Mouse (Mus musculus): ENCODE data around the gene Actn3.
A peak's percentile ranks its signal among the peaks of the same experiment; 100 is the strongest.
"Not testable (repeated sequence)": the region's sequence is repeated elsewhere in the genome, so short reads cannot be mapped to it uniquely, and the experiment has no call there.

Actn3 gene

DNA sequence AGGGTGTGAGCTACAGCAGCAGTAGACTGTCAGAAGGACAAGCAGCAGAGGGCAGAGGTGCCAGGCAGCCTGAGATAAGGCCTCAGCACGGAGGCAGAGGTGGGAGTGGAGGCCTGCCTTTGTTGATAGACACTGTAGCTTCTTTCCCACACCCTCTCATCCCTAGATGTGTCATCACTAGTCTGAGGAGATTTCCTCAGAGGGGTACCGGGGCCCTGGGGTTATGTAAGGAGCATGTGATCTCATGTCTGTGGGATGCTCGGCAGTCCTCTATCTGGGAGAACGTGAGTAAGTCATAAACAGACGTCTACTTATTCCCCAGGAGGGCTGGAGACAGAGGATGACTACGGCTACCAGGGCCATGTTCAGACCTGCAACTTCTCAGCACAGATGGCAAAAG is 18.6 kb downstream of the Actn3 start:
- no peak for DNase-seq

DNA sequence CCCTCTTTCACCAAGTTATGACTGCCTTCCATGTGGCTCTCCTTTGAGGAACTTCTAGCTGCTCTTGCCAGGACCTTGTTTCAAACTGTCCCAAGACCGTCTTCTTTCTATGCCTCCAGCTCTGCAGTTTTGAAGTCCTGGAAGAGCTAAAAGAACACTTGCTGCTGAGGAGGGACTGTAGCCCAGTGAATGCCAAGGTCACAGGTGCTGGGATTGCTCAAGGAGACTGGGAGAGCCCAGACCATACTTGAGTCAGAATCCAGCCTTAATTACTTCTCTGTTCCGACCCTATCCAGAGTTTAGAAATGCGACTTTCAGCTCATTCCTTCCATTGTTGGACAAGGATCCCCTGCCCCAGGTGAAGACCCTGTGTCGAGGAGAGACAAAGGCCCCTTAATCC is 21.8 kb downstream of the Actn3 start:
- no peak for DNase-seq

DNA sequence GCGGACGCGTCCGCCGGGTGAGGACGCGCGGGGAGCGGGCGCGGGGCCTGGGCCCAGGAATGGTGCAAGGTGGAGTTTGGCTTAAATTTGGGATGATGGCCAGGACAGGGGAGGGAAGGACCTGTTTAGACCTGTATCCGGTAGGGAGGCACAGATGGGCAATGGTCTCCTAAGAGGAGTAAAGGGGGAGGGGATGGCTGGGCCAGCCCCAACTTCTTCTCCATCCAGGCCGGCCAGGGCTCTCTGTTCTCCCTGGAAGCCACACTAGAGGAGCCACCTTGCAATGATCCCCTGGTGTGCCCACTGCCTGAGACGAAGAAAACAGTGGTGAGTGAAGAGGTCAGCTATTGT is 22.3 kb downstream of the Actn3 start:
- no peak for DNase-seq

DNA sequence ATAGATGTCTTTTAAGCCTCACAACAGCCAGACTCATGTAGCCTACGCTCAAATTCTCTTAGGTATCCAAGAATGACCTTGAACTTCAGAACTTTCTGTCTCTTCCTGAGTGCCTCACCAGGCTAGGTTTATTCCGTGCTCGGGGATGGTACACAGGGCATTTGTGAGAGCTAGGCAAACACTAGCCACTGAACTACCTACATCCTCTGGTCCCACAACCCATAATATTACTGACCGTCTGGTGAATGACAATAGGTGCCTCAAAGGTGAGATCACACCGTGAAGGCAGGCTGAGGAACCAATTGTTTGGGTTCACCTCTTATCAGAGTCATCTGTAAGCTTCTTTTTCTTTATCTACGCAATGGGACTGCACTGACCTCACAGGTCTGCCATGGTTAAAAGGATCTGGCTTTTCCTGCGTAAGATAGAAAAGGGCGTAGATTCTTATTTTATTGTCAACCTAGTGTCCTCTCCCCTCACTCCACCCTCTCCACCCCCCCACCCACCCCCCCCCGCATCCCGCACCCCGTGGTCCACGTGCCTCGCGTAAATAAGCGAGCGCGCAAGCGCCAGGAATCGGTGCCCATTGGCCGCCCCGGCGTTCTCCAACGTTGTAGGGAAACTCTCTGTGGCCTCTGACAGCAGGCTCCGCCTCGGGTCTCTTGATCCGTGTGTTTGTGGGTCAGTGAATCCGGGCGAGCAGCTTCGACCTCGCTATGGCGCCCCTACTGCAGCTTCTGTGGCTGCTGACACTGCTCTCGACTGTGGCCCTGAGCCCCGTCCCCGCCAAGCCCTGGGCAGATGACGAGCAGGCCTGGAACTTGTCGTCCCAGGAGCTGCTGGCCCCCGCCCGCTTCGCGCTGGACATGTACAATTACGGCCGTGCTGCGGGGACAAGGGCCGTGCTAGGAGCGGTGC is 22.9 kb downstream of the Actn3 start, which contains the start of gene Ctsf:
TSS of gene Ctsf (plus strand) at position 579 of the 918 bp plus-strand sequence.
- DNase-seq: peak; percentile 94 to 95

DNA sequence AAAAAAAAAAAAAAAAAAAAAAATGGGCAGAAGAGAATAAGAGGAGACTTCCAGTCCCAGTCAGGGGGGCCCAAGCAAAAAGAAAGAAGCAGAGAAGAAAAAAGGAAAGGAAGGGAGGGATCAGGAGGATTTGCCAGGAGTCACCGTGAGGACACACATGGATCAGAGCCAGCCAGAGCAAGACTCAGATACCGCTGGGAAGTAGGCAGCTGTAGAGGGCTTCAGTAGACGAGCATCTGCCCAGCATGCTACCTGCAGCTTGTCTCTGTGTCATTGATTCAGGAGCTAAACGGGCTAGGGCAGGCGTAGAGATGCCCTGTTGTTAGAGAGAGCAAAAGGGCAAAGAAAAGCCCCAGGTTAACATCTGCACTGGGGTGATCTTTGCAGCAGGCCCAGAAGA is 27.4 kb downstream of the Actn3 start:
- no peak for DNase-seq

DNA sequence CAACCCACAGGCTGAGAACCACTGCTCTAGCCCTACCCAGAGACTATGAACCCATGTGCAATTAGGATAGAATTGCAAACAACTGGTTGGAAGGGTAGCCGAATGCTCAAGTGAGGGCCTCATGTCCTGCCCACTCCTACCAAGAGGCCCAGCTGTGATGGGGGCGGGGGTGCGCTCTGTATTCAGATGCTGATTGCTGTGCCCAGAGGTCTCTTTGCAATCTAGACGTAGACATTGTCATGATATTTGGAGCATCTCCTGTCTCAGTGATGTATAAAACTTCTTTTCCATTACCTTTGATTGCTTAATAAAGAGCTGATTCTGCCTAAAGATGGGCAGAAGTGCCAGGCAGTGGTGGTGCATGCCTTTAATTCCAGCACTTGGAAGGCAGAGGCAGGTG is 27.9 kb downstream of the Actn3 start:
- no peak for DNase-seq

DNA sequence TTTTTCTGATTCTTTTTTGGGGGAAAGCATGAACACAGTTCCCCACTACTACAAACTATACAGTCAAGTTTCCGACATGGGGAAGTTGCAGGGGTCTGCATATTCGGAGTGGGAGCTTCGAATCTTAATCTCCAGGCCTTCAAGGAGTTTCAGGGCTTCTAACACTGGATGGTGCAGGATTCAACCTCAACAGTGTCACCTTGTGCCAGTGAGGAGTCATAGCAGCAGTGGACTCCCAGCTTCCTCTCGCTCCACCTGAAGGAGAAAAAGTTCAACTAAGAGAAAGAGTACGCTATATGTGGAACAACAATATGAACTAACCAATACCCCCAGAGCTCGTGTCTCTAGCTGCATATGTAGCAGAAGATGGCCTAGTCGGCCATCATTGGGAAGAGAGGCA is 30.2 kb downstream of the Actn3 start:
- peak; percentile 56 to 59 for DNase-seq

DNA sequence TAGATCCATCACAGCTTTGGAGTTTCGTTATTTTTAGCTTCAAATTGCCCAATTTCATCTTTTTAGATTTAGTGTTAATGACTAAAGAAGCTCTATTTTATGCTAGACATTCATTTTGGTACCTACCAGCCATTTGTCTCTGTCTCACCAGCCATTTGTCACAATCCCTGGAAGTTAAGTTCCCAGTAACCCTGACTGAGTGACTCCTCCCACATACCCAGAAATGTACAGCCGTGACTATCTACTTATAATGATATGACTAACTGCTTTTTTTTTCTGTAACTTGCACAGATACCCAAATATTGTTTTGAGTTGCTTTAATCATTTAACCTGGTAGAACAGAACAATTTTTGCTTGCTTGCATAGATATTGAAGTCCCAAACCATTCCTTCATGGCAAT is 31.9 kb downstream of the Actn3 start:
- DNase-seq: no peak

DNA sequence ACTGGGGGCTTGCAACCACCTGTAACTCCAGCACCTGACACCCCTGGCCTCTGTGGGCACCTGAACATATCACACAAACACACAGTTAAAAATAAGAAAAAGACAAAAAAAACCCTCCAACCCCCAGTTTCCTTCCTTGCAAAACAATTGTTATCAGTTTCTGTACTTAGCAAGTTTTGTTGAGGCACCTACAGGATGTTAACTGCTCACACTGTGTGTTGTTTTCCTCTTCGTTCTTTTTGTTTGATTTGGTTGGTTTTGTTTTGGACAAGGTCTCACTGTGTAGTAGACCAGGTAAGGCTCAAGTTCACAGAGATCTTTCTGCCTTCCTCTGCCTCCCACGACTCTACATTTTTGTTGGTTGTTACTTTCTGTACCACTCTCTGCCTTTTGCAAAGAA is 35.1 kb downstream of the Actn3 start:
- no peak for DNase-seq

DNA sequence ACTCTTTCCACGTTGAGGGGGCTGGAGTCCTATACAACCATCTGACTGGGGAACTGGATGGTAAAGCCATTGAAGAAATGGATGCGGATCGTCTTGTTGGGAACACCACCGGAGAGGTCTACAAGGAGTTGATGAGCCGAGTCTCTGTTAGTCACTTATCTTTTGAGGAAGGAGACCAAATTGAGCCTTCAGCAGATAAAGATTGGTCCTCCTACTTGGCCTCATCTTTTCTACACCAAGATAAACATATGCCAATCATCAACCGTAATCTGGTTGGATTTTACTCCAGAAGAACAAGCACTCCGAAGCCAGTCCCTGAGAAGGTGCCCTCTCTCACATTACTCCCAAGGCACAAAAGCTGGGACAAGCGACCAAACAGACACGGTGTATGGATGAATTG is 36.9 kb downstream of the Actn3 start:
- no peak for DNase-seq

DNA sequence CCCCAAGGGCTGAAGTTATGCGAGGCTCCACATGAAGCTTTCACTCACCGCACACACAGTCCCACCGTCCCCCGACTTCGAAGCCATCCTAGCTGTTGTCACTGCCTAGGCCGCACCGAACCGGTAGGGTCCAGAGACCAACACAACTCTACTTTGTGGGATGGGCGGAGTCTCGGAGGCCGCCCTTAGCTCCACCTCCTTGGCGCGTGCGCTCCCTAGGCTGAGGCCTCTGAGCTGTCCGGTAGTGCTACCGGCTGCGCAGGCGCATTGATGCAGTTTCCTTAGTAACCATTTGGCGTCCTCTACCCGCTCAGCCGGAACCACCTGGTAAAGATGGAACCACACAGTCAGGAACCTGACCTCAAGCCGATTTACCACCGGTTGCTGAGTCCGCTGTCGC is 38.6 kb downstream of the Actn3 start, which contains the start of the genes Ccs and Ccdc87:
TSS of gene Ccs (minus strand) at position 184 of the 400 bp plus-strand sequence.
TSS of gene Ccdc87 (plus strand) at position 218 of the 400 bp plus-strand sequence.
- DNase-seq: peak; percentile 95 to 97

DNA sequence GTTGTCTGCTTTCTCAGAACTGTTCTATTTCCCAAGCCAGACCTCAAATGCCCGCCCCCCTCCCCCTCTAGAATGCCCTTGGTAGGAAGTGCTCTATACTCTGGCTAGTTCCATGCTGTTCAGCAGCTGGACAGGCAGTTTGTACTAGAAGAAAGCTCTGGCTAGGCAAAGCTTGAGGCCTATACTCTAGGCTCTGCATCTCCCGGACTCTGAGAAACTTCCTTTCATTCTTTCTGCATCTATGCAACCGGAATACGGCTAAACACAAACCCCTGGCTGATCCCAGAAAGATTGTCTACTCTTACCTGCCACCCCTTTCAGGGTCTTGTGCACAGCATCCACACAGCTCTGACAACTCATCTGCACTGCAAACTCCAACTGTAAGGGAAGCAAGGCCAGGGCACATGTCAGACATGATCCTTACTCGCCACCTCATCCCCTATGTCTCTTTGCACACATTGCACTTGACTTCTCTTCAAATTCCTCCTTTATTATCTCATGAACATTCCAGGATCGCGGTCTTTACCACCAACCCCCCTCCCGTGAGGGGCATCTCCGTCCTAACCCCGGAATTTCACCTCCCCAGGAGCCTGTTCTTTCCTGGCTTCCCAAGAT is 39.1 kb downstream of the Actn3 start:
- no peak for DNase-seq

DNA sequence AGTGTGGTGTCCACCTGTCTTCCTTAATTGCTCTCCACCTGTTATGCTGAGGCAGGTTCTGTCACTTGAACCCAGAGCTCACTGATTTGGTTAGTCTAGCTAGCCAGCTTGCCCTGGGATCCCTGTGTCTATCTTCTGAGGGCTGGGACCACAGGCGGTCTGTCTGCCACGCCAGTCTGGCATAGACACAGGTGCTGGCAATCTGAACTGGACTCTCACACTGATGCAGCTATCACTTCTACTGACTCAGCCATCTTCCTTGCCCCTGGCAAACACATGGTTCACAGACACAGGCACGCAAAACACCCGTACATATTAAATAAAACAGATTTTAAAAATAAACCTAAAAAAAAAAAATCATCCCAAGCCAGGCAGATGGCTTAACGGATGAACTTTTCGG is 40.7 kb downstream of the Actn3 start:
- DNase-seq: peak in 1 of 2 experiments; percentile 36

DNA sequence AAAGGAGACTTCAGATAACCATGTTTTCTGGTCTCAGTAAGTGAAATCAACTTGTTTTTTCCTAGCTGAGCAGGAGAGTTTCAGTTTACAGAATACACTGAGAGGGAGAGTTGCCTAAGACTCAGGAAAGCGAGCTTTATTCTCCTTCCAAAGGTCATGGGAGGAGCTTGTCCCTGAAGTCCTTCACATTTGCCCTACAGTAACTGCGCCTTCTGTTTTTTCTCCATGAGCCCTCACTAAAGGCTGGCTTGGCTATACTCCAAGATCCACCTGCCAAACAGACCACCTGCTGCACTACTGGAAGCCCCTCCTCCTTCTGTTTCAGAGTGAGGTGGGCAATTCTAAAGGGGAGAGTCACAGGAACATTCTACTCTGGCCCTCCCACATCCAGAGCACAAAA is 41.6 kb downstream of the Actn3 start:
- DNase-seq: peak; percentile 42 to 46

DNA sequence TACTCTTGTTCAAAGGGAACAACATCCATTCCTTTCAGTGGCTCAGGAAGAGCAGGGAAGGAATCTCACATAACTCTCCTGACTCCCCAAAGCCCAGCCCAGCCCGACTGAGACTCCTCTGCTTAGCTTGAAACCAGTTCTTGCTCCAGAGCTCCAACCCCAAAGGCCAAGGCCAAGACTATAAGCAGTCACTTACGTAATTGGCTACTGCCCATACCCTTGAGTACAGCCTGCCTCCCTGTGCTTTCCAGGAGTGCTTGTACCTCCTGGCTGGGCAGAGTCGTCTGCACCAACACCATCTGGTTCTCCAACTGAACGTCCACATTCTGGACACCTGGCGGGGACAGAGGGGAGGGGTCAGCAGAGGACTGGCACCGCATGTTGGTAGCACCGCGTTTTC is 43.7 kb downstream of the Actn3 start:
- DNase-seq: no peak

DNA sequence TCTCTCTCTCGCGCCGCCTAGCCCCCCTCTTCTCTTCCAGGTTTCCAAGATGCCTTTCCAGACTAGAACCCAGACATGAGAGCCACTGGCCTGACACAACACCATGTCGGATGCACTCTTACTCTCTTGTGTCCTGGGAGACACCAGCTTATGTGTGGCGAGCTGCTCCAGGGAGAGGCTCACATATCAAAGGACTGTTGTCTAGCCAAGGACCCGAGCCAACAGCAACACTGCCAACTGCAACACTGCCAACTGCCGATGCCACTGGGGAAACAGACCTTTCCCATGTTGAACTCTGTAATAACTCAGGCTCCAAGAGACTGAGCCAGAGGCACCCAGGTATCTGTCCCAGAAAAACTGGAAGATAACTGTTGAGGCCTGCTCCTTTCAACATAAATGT is 48.6 kb downstream of the Actn3 start:
- peak; percentile 94 for DNase-seq

DNA sequence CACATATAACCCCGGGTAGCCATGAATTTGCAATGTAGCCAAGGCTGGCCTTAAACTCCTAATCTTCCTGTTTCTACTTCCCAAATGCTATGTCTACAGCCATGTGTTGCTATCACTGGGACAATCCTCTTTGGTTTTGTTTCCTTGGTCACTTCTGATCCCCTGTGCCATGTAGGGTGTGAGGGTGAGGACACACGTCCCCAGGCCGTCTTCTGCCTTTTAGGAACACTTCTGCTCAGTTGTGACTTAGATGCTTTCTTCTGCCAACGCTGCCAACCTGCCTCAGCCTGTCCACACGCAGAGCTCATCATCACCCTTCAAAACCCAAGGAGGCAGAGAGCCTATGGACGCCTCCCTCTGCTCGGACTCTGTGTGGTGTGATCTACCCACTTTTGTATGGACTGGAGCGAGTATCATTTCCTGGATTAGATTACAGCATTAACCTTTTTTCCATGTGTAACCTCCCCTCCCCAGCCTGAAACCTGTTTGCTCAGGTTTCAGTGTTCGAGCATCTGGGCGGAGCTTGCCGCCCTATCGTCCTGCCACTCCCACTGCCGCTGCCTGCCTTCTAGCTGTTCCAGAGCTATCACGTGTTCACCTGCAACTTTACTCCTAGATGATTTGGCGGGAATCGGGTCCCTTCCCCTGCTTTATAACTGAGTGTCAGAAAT is 49.1 kb downstream of the Actn3 start:
- DNase-seq: no peak

DNA sequence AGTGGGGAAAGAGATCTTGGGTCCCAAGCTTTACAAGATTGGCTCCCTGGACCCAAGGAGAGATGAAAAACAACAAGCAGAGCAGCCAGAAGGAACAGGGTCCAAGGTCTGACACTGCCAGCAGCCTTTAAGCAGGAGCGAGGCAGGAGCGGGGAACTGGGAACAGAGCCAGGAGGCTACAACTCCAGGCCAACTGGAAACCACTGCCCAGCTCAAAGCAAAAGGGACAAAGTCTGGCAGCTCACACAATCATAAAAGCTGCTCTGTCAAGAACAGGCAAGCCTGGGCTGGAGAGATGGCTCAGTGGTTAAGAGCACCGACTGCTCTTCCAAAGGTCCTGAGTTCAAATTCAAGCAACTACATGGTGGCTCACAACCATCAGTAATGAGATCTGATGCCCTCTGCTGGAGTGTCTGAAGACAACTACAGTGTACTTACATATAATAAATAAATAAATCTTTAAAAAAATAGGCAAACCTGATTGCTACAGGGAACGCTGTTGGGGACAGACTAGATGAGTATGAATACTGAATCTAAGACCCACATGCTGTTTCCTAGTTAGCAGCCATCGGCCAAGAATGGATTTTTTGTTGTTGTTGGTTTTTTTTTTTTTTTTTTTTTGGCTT is 56.9 kb downstream of the Actn3 start:
- DNase-seq: peak; percentile 93 to 95

DNA sequence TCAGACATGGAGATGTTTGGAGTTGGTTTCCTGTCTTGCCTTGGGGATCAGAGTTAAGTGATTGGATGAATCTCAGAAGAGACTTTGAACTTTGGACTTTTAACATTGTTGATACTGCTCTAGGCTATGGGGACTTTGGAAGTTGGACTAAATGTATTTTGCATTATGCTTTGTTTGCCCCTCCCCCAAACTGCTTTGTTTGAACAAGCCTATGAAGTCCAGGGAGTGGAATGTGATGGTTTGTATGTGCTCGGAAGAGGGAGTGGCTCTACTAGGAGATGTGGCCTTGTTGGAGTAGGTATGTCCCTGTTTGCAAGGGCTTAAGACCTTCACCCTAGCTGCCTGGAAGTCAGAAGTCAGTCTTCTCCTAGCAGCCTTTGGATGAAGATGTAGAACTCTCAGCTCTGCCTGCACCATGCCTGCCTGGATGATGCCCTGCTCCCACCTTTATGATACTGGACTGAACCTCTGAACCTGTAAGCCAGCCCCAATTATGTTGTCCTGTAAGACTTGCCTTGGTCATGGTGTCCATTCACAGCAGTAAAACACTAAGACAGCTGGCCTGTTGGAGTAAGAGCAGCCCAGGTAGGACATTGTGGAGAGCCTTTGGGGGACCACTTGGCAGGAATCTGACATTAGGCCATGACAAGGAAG is 60.4 kb downstream of the Actn3 start:
- DNase-seq: no peak

DNA sequence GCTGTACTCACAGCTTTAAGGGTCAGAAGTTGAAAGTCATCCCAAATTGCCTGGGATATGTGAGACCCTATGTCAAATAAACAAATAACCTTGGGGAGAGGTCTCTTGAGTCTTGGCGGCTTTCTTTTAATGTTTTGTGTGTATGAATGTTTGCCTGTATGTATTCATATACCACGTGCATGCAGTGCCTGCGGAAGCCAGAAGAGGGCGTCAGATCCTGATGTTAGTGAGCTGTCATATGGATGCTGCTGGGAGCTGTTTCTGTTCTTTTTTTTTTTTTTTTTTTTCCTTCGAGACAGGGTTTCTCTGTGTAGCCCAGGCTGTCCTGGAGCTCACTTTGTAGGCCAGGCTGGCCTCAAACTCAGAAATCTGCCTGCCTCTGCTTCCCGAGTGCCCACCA is 64.7 kb downstream of the Actn3 start:
- peak; percentile 62 to 70 for DNase-seq

DNA sequence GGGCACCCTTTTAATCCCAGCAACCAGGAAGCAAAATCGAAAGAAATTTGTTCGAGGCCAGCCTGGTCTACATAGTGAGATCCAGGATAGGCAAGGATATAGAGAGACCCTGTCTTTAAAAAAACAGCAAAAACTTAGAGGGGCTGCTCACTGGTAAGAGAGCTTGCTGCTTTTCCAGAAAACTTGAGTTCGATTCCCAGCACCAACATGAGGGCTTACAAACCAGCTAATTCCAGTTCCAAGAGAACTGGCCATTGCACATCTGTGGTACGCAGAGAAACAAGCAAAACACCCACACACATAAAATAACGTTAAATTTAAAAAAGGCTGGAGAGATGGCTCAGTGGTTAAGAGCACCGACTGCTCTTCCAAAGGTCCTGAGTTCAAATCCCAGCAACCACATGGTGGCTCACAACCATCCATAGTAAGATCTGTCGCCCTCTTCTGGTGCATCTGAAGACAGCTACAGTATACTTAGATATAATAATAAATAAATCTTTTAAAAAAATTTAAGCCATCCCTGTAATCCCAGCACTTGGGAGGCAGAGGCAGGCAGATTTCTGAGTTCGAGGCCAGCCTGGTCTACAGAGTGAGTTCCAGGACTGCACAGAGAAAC is 65.3 kb downstream of the Actn3 start:
- DNase-seq: not testable (repeated sequence)

DNA sequence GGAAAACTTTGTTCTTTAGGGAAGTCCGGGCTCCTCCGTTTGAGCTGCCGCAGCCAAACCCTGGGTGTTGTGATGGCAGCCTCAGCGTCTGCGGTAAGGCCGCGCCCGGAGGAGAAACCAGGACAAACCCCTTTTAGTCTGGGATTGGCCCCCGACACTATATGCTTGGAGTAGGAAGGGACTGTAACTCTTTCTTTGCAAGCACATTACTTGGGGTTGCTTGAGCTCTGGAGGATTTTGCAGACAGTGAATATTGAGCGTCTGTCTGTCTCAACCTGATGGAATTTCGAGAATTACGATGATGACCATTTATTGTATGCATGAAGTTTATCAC is 65.8 kb downstream of the Actn3 start:
- DNase-seq: no peak

All from cerebellum, postnatal 10 days (tissue).